Mouse (Mus musculus): ENCODE measurements at regions not wholly inside any gene's neighbourhood (a gene's known extent, or its start where the extent isn't known, plus 50 kb on each side); places are given as distances from the start of the nearest gene placed in this dataset.

GRCm38 (mm10) chr3:121618161-121618560 is 52.4 kb upstream of the 4930432M17Rik start:
- no peak for TF ChIP-seq CTCF (IDR thresholded peaks at IDR 0.05; ENCODE audit: extremely low read depth, insufficient read length, insufficient replicate concordance, low read depth, low read length)
- TF ChIP-seq POLR2A (IDR thresholded peaks at IDR 0.05; ENCODE audit: low read depth, low read length): no peak
